Mouse (Mus musculus): ENCODE data around the gene Uqcc2.

The Uqcc2 gene

DNA sequence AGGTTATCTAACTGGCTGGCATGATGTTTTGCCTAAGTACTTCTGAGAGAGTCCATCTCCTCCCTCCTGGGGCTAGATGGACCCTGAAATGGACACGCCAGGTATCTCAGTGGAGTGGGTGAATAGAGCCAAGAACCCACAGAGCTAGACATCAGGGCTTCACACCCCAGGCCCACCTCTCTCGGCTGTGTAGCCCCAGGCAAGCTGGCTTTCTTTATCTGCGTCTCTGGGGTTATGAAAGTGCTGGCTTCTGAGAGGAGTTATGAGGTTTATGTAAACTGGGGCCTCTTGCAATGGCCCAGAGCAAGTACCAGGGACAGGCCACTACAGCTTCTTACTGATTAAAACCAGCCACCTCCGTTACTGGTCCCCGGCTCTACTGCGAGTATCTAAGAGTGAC, 21.2 kb upstream of the Uqcc2 start:
- no peak for DNase-seq (ENCODE audit: low read depth, low spot score)

DNA sequence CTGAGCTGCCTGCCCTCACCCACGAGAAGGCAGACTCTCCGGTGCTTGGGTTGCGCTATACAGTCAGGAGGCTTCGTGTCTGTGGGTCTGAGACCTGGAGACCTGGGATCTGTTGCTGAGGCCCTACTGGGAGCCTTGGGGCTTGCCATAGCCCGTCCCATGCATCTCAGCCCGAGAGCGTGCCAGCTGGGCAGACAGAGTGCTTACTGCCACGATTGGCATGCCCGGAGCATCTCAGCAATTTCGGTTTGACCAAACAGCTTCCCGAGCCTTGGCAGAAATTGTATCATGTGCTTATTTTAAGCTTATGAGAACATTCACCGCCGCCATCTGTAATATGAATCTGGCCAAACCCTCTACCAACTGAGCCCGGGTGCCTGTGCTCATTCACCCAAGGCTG, 20.5 kb upstream of the Uqcc2 start:
- DNase-seq (ENCODE audit: low read depth, low spot score) = no peak

DNA sequence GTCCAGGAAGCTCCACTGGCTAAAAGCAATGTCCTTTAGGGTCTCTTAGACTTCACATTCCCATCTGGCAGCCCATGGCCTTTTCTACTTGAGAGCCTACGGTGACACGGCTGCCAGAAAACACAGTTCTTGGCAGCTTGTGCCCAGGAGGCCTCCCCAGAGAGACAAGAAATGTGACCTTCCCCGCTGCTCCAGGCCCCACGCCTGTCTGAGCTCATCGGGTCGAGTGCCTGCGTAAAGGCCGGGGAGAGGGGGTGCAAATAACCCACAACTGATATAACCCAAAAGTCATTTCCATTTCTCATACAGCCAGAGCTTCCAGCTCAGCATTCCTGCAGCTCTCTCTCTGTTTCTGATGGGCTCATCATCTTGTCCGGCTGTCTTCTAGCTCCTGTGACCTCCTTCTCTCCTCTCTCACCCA, 20.1 kb upstream of the Uqcc2 start:
- no peak for DNase-seq (ENCODE audit: low read depth, low spot score)

DNA sequence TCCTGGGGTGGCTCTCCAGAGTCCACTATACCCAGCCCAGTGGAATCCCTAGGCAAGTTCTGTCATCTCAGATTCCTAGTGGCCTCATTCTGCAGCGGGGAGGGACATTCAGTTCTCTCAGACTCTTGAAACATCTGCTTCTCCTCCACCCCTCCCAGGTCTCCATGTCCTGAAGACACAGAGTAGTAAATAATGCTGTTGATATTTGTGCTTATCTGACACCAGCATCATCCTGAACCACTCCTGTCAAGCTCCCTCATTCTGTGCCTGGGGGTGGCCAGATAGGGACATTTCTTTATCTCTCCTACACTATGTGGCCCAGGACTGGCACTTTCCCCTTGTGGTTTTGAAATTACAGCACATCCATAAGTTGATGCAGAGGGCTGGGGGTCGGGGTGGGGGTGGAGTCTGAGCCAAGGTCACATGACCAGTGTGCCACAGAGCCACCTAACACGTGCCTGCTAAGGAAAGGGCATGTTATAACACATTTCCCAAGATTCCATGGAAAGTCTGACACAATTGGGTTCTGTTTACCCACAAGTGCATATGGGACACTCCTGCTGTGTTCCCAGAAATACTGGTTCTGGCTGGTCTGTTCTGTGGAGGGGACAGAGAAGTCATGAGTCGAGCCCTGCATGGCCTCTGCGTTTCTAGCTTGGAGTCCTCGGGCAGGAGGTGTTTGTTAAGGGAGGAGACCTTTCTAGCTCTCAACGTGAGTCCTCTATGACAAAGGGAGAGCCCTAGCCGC, 19.4 kb upstream of the Uqcc2 start:
- no peak for DNase-seq (ENCODE audit: low read depth, low spot score)

DNA sequence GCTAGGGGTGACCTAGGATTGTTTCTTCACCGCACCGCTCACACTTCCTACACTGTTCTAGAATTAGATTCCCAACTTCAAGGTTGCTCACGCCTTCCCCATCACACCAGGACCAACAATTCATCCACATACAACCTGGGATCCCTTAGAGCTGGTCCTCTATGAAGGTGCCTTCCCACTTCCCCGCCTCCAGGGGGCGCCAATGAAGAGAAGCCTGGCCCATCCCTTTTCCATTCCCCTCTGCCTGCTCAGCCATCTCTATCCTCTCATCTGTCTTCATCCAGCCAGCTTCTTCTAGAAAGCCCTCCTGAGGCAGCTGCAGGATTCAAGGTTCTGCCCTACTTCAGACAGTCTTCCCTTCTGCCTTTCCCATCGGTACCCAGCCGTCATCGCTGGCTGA, 17.7 kb upstream of the Uqcc2 start:
- peak; percentile 35 for DNase-seq (ENCODE audit: low read depth, low spot score)

DNA sequence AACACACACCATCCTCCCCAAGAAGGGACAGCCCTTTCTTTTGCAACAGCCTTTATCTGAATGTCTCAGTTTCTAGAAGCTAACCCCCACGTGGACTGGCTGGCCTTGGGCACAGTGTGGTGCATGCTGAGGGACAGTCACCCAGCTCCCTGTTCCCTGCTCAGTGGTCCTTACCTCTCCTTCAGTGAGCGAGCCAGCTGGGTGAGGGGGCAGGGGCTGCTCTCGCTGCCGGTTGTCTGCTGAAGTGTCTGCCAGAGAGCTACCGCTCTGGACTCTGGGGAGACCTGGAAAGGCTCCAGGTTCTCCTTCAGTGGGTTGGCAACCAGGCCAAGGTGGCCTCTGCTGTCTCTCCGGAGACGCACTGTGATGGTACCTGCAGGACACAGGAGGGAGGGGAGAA, 17.2 kb upstream of the Uqcc2 start:
- DNase-seq (ENCODE audit: low read depth, low spot score) = no peak

DNA sequence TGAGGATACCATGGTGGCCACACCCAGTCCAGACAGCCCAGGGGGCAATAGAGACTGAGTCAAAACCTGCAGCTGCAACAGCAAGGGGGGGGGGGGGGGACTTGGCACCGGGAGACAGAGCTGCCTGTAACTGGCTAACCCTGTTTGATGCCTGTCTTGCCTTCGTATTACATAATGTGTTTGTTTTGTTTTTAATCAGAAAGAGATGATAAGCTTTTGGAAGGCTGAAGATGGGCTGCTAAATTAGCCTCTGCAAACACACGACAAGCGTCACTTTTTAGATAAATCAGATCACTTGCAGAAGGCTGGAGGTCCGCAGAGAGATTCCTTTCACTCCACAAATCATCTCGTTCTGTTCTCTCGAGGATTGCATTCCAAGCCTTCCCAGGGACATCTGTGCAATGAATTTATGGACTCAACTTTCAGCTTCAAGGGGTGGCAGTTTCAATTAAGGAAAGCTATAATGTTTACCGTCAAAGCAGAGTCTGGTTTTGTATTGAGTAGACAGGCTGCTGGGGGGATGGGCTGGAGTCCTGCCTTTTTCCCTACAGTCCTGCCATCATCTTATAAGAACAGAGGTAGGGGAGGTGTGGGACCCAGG, 12.7 kb upstream of the Uqcc2 start:
- no peak for DNase-seq (ENCODE audit: low read depth, low spot score)

DNA sequence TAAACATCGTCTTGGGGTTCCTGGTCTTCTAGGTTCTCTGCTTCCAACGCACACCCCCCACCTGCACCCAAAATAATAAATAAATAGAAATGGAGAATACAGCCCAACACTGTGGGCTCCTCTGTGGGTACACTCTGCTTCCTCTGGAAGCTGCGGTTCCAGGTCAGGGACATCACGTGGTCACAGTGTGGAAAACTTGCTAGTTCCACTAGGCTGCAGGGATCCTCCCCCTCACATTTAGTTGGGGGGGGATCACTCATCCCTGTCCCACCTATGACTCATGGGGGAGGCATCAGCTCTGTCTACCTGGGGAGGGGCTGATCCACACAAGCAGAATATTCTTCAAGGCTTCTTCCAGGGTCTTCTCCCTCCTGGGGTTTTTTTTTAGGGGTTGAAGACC, 10.4 kb upstream of the Uqcc2 start:
- DNase-seq (ENCODE audit: low read depth, low spot score) = no peak

DNA sequence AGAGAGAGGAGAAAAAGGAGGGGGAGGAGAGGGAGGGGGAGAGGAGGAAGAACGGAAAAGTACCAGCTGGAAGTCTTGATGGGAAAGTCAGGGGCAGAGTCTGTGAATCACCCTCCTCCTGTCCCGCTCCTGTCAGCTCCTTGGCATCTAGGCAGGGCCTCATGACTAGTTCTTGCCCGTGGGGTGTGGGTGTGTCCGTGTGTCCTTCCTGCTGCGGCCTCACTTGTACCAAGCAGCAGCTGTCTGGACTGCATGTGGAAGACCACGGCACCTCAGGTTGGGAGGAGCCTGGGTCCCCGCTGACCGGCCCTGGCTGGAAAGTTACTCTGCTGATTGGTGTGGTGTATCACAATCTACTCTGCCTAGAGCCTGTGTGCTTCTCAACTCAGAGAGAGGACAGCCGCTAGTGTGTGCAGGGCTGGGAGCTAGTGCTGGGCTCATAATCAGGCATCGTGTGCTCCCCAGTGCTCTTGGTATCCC, 8.3 kb upstream of the Uqcc2 start:
- no peak for DNase-seq (ENCODE audit: low read depth, low spot score)

DNA sequence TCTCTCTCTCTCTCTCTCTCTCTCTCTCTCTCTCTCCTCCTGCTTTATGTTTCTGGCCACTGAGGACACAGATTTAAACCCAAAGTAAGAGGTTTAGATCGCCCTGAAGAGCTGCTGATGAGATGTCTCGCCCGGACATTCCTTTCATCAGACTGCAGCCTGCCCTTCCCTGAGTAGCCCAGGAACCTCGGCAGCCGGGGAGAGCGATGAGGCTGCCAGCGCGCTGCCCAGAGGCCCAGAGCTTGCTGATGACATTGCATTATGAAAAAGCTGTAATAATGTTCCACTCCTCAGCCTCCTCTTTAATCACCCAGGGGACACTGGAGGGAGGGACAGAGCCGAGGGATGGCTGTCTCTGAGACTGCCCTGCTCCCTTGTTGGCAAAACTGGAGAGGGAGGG, 6.5 kb upstream of the Uqcc2 start:
- no peak for DNase-seq (ENCODE audit: low read depth, low spot score)

DNA sequence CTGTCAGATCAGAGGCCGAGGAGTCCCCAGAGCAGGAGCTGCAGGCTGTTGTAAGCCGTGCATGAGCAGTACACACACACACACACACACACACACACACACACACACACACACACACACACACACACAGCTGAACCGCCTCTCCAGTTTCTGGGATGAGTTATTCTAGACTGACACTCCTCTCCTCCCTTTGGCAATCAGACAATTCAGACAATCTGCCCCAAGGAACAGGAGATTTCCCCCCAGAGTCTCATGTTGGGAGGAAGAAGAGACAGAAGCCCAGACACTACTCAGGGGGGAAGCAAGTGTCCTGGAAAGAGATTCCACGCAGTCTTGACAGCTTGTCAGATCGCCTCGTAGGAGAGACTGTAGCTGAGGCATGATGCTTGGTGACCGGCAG, 5.6 kb upstream of the Uqcc2 start:
- no peak for DNase-seq (ENCODE audit: low read depth, low spot score)

DNA sequence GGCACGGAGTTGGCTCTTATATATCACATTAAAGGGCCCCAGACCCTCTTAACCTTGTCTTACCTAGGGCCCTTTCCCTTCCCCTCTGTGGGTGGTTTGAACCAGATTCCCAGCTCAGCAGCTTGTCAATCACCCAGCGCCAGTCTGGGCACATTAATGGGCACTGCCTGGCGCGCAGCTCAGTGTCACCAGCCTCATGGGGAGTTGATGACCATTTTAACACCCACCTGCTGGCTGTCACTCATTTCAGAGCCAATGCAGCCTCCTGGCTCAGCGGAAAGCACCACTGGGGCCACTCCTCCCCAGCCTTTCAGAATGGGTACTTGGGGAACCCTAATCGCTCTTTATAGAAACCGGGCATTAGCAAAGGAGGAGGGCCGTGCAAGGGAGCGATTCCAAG, 4.7 kb upstream of the Uqcc2 start:
- no peak for DNase-seq (ENCODE audit: low read depth, low spot score)

DNA sequence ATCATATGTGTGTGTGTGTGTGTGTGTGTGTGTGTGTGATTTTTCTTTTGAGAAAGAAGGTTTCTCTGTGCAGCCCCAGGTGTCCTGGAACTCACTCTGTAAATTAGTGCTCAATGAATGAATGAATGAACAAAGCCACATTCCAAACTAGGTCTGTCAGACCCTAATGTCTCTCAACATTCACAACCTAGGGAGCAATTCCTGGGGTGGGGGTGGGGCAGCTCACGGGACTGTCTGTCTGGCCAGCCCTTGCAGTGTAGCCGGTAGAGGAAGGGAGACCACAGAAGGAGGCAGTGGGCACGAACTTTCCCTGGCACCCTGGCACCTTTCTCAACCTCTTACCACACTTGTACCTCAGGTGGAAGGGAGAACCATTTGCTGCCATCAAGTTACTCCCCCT, 999 bp upstream of the Uqcc2 start:
- no peak for DNase-seq (ENCODE audit: low read depth, low spot score)

DNA sequence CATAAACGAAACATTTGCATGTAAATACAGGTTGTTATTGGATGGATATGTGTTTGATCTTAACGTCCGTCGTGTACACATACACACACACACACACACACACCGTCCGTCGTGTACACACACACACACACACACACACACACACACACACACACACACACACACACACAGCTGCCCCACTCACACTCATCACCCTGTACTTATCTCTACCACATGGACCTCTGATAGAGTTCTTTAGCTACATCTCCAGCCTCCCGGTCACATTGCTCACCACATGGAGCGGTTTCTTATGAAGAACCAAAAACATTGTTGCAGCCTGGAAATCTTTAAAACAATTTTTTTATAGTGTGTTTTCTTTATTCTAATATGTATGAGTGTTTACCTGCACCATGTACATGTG, 471 bp upstream of the Uqcc2 start:
- DNase-seq (ENCODE audit: low read depth, low spot score) = no peak

DNA sequence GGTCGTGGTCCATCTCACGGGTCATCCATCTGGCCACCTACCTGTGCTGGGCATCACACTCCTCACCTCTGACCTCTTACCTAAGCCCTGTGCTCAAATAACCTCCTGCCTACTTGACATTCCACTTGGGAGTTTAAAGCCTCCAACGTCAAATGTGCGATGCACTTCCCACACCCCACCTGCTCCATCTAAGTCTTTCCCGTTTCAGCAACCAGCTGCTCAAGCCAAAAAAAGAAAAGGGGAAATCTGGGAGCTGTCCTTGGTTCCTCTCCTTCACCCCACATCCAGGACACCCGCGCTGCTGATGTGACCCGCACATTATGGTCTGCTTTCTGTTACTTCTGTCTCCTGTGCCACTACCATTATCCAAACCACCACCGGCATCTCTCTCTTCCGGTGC, 1.5 kb downstream of the Uqcc2 start:
- DNase-seq (ENCODE audit: low read depth, low spot score) = no peak

DNA sequence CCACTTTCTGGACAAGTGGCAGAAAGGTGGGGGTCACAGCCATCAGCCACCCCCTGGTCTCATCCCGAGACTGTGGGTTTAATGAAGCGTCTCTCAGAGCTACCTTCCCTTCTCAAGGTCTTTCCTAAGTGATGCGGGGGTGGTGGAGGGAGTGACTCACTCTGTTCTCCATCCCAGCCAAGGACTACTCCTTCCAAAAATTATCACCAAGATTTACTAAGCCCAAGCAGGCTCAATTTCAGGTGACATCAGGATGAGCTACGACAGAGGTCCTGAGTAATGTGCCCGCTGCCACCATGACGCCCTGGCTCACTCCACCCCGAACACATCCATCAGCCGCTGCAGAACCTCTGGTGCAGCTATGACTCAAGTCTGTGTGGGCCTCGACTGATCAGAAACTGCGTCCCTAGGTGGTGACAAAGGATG, 2.5 kb downstream of the Uqcc2 start:
- DNase-seq (ENCODE audit: low read depth, low spot score) = no peak

DNA sequence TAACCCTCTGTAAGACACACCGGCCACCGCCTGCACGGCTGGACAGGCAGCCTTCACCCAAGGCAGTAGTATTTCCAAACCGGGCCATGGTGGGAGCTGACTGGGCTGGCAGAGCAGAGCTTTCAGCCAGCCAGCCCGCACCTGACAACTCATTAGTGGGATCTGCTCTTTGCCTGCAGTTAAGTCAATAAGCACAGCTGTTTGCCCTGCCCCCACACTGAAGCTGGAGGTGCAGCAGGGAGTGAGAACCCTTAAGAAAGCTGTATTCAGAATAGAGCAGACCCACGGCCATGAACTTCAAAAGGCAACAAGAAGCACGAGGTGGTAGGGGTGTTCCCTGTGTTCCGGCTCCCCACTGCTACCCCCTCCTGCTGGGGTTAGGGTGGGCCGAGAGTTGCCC, 3.5 kb downstream of the Uqcc2 start:
- DNase-seq (ENCODE audit: low read depth, low spot score) = peak; percentile 16

DNA sequence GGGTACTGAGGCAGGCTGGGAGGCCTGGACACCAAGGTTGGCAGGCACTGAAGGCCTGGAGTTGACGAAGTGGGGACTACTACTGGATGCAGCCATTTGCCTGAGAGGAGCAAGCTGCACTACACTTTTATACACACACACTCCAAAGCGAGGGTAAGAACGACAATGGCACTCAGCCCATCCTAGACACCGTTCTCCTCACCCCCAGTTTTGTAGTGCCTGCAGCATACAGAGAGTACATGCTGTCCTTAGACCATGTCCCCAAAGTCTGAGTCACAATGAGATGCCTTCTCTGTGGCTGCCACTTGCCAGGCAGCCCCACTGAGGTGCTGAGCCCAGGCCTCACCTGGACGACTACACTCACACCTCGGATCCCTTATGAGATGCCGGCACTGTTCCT, 3.9 kb downstream of the Uqcc2 start:
- DNase-seq (ENCODE audit: low read depth, low spot score) = no peak

DNA sequence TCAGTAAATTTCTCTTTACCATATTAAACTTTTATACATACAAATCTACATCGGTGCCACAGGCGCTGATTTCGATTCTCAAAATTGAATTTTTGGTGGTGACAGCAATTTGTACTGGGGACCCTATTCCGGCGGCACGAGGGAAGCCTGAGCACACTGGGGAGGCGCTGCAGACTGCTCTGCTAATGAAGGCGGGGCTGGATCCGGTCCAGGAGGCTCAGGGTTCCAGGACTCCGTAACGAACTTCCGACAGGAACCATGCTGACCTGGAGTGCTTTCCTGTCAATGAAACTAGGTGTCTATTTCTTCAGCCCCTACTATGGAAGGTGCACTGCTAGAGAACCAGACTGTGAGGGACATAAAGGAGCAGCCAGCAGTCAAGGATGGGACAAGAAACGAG, 4.4 kb downstream of the Uqcc2 start:
- no peak for DNase-seq (ENCODE audit: low read depth, low spot score)

DNA sequence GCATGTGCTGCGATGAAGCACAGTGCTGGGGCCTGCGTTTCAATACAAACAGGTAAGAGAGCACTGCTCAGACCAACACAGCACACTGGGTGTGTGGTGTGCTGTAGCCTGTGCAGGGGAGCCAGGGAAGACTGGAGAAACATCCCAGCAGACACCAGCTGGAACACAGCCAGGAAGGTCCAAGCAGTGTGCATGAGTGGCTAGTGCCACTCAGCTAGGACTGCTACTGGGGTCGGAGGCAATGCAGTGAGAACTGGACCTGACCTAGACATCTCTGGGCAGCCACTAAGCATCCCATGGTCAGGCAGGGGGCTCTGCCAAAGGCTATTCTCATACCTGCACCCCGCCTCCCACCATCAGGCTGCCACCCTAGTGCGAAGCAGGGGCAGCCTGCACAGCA, 5.5 kb downstream of the Uqcc2 start:
- DNase-seq (ENCODE audit: low read depth, low spot score) = no peak

DNA sequence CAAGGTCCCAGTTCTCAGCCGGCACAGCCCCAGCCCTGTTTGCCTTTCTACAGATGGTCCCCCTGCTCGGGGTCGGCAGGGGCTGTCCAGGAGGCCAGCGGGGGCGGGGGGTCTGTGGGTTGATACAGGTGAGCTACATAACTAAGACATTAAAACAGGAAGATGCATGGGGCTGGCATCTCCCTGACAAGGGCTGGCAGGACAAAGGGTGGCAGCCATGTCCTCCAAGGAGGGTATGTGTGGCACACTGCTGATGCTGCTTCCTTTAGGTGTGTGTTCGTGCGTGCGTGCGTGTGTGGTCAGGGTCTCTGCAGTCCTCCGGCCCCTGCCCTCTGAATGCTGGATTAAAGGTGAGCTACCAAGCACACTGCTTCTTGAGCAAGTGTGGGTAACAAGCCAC, 6.7 kb downstream of the Uqcc2 start:
- DNase-seq (ENCODE audit: low read depth, low spot score) = no peak

DNA sequence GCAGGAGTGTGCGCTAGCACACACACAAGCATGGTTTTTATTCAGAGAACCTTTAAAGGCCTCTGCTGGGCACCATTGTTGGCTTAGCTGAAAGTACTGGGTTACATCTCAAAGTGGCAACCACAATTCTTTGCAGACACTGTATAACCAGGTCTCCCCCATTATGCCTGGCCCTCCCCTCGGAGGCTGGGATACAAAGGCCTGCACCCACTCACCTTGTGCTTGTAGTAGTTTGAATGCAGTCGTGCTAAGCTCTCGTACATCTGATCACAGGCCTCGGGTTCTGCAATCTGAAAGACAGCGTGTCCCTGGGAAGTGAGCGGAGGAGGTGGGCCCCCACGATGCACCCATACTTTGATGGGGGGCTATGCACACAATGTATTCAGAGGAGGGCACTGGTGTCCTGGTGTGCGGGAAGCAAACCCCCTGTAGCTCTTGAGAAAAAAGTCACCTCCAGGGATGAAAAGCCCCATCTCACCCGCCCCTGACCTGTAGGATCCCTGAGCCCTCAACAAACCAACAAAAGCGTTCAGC, 8.0 kb downstream of the Uqcc2 start:
- no peak for DNase-seq (ENCODE audit: low read depth, low spot score)

DNA sequence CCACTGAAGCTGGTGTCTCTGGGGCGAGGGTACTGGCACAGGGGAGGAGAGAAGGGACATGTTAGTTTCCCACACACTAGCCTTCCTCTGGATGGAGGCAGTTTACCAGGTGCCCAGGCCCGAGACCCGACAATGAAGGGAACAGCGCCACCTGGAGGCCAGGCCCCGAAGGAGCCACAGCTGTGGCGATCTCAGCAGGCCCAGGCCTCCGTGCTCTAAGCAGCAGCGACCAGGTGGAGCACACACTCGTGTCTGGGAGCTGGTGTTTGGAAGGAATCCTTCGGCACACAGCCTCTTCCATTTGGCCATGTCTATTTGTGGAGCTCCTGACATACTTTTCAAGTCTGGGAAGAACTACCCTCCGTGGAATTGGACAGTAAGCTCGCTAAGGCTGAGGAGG, 8.5 kb downstream of the Uqcc2 start:
- DNase-seq (ENCODE audit: low read depth, low spot score) = peak; percentile 71

Measured in A20 (cell line).